Mouse (Mus musculus): ENCODE measurements around the gene Fbxo42.

Fbxo42 gene

GRCm38 (mm10) chr4:141222752-141223151, 75.0 kb downstream of the Fbxo42 start:
- DNase-seq = no peak

GRCm38 (mm10) chr4:141228687-141229086, 81.0 kb downstream of the Fbxo42 start:
- no peak for DNase-seq

- no peak for DNase-seq
These were observed 85.5 kb downstream of the Fbxo42 start for GRCm38 (mm10) chr4:141233196-141233595.

GRCm38 (mm10) chr4:141235537-141236111, 87.9 kb downstream of the Fbxo42 start:
- DNase-seq = no peak

GRCm38 (mm10) chr4:141236856-141237255, 89.1 kb downstream of the Fbxo42 start:
- no peak for DNase-seq

- DNase-seq = no peak
These were observed 91.0 kb downstream of the Fbxo42 start for GRCm38 (mm10) chr4:141238492-141239387.

- DNase-seq = peak; percentile 93 to 94
These were observed 91.8 kb downstream of the Fbxo42 start, which contains the start of gene Arhgef19 for GRCm38 (mm10) chr4:141239388-141240125. Gene Arhgef19, plus strand, starts transcription at chr4:141239499.

- peak; percentile 79 to 87 for DNase-seq
These were observed 92.9 kb downstream of the Fbxo42 start for GRCm38 (mm10) chr4:141240617-141241016.

GRCm38 (mm10) chr4:141241861-141242260, 94.1 kb downstream of the Fbxo42 start:
- peak in 1 of 2 experiments; percentile 14 for DNase-seq

GRCm38 (mm10) chr4:141242651-141243241, 95.0 kb downstream of the Fbxo42 start:
- peak; percentile 69 to 76 for DNase-seq

GRCm38 (mm10) chr4:141243636-141244035, 95.9 kb downstream of the Fbxo42 start:
- DNase-seq = peak in 1 of 2 experiments; percentile 17

GRCm38 (mm10) chr4:141244401-141244800, 96.7 kb downstream of the Fbxo42 start:
- peak in 1 of 2 experiments; percentile 12 for DNase-seq

GRCm38 (mm10) chr4:141244931-141245425, 97.3 kb downstream of the Fbxo42 start:
- DNase-seq = peak; percentile 79 to 82

GRCm38 (mm10) chr4:141246089-141246997, 98.6 kb downstream of the Fbxo42 start:
- DNase-seq = peak in 1 of 2 experiments; percentile 33

GRCm38 (mm10) chr4:141246998-141247350, 99.3 kb downstream of the Fbxo42 start:
- peak in 1 of 2 experiments; percentile 25 for DNase-seq

- peak; percentile 56 to 74 for DNase-seq
These were observed 100.3 kb downstream of the Fbxo42 start for GRCm38 (mm10) chr4:141247776-141248613.

- DNase-seq = no peak
These were observed 100.9 kb downstream of the Fbxo42 start for GRCm38 (mm10) chr4:141248614-141248978.

- DNase-seq = no peak
These were observed 101.7 kb downstream of the Fbxo42 start for GRCm38 (mm10) chr4:141249383-141249782.

GRCm38 (mm10) chr4:141251071-141251470, 103.4 kb downstream of the Fbxo42 start:
- no peak for DNase-seq

- DNase-seq = no peak
These were observed 104.9 kb downstream of the Fbxo42 start for GRCm38 (mm10) chr4:141252641-141253040.
